Mouse (Mus musculus): ENCODE measurements around the gene Bcl2. TPM values are rescaled to one million over a fixed set of nuclear protein-coding genes. Genes with fewer than 3 reads are reported as not detected.

Gene Bcl2
- total and polyA plus RNA-seq, 3 experiments, result 4.5 to 13.6 (median 8.7) TPM

- H3K4me1 ChIP-seq (ENCODE audit: control insufficient read depth in 1 of 2, insufficient read depth in 2 of 2), result peaks cover 20 to 61% of the 10 kb centered on the region in 2 experiments
- H3K36me3 ChIP-seq (replicated peaks in 1 of 2; ENCODE audit: control insufficient read depth in 1 of 2, insufficient read depth in 1 of 2, low read length in 1 of 2), result no peaks in the 10 kb centered on the region
- H3K27me3 ChIP-seq (replicated peaks), result no peaks in the 10 kb centered on the region
- H3K4me3 ChIP-seq (replicated peaks in 1 of 3; ENCODE audit: low read depth in 2 of 3, low read length in 2 of 3, poor library complexity in 1 of 3), result no peak overlapping the region
- peak overlapping the region; percentile 26; the same call in 1 of the 2 replicates for H3K4me2 ChIP-seq (ENCODE audit: insufficient read depth, low read depth, poor library complexity, severe bottlenecking)
- H3K9me3 ChIP-seq (replicated peaks; ENCODE audit: low read length), result no peaks in the 10 kb centered on the region
- H3K9ac ChIP-seq (ENCODE audit: insufficient read depth, low read depth), result 0 out of 2 replicates have a peak overlapping the region, but pooled peaks have one; percentile 9
- in situ Hi-C loops (cut with MboI; ENCODE audit: low pct_ligation_motif_present, low pct_unique_long_range_greater_than_20kb, low sequenced_read_pairs), result no loop called here
- H3K79me2 ChIP-seq (replicated peaks; ENCODE audit: control insufficient read depth, extremely low read depth, insufficient read depth, poor library complexity, severe bottlenecking), result peaks cover 3% of the 10 kb centered on the region; the same call in 1 of the 2 replicates
- peak; percentile 28 for DNase-seq (ENCODE audit: extremely low read depth)
- peak overlapping the region; percentile 43; the same call in 1 of the 2 replicates for H3K27ac ChIP-seq (ENCODE audit: insufficient read depth, low read depth)
- TF ChIP-seq MAX (IDR thresholded peaks at IDR 0.05; ENCODE audit: low read length) (no peak), MEF2A (IDR thresholded peaks at IDR 0.05; ENCODE audit: borderline replicate concordance, low read depth, low read length) (peak; percentile 60; the same call in 1 of the 2 replicates), ZNF384 (IDR thresholded peaks at IDR 0.05; ENCODE audit: low read depth, low read length) (peak; percentile 92), JUND (conservative IDR thresholded peaks at IDR 0.05; ENCODE audit: low read depth, low read length) (peak; percentile 96), ETS1 (conservative IDR thresholded peaks at IDR 0.05; ENCODE audit: low read depth, low read length) (peak; percentile 93), JUN (IDR thresholded peaks at IDR 0.05; ENCODE audit: insufficient read depth, low read depth, low read length) (peak; percentile 88), EP300 (IDR thresholded peaks at IDR 0.05; ENCODE audit: low read length) (peak; percentile 93), SIN3A (IDR thresholded peaks at IDR 0.05; ENCODE audit: low read length) (no peak), BHLHE40 (IDR thresholded peaks at IDR 0.05; ENCODE audit: low read depth, low read length) (peak; percentile 53)
- dilution Hi-C loops (cut with MboI; ENCODE audit: extremely low pct_ligation_motif_present, extremely low pct_unique_long_range_greater_than_20kb, low sequenced_read_pairs), result no loop called here
Observed at GRCm38 (mm10) chr1:106647336-106647735, 66.7 kb downstream of the Bcl2 start.

- Histone ChIP-seq H3K4me2 (ENCODE audit: insufficient read depth, low read depth, poor library complexity, severe bottlenecking) (no peak overlapping the region), H3K9ac (ENCODE audit: insufficient read depth, low read depth) (no peak overlapping the region), H3K9me3 (replicated peaks; ENCODE audit: low read length) (no peaks in the 10 kb centered on the region), H3K27me3 (replicated peaks) (no peaks in the 10 kb centered on the region), H3K4me3 (replicated peaks in 1 of 3; ENCODE audit: low read depth in 2 of 3, low read length in 2 of 3, poor library complexity in 1 of 3) (no peak overlapping the region), H3K27ac (ENCODE audit: insufficient read depth, low read depth) (no peak overlapping the region), H3K79me2 (replicated peaks; ENCODE audit: control insufficient read depth, extremely low read depth, insufficient read depth, poor library complexity, severe bottlenecking) (no peaks in the 10 kb centered on the region; the same call in 1 of the 2 replicates), H3K36me3 (replicated peaks in 1 of 2; ENCODE audit: control insufficient read depth in 1 of 2, insufficient read depth in 1 of 2, low read length in 1 of 2) (no peaks in the 10 kb centered on the region), H3K4me1 (ENCODE audit: control insufficient read depth in 1 of 2, insufficient read depth in 2 of 2) (peaks cover 11 to 35% of the 10 kb centered on the region in 2 experiments)
- DNase-seq (ENCODE audit: extremely low read depth), result no peak
- dilution Hi-C loops (cut with MboI; ENCODE audit: extremely low pct_ligation_motif_present, extremely low pct_unique_long_range_greater_than_20kb, low sequenced_read_pairs) (no loop called here), in situ Hi-C loops (cut with MboI; ENCODE audit: low pct_ligation_motif_present, low pct_unique_long_range_greater_than_20kb, low sequenced_read_pairs) (no loop called here)
- TF ChIP-seq NRF1 (IDR thresholded peaks at IDR 0.05; ENCODE audit: low read depth, low read length) (no peak), MAZ (IDR thresholded peaks at IDR 0.05; ENCODE audit: low read depth, low read length) (no peak)
Observed at GRCm38 (mm10) chr1:106644566-106644965, 69.5 kb downstream of the Bcl2 start.

- TF ChIP-seq MAFK (IDR thresholded peaks at IDR 0.05; ENCODE audit: insufficient replicate concordance, low read length) (no peak), HCFC1 (IDR thresholded peaks at IDR 0.05; ENCODE audit: low read depth, low read length) (no peak), ZNF384 (IDR thresholded peaks at IDR 0.05; ENCODE audit: low read depth, low read length) (no peak), POLR2AphosphoS2 (IDR thresholded peaks at IDR 0.05; ENCODE audit: low read depth, low read length) (no peak), E2F4 (IDR thresholded peaks at IDR 0.05; ENCODE audit: insufficient replicate concordance, low read depth, low read length) (no peak), CHD2 (IDR thresholded peaks at IDR 0.05; ENCODE audit: low read length) (no peak), GABPA (IDR thresholded peaks at IDR 0.05; ENCODE audit: insufficient replicate concordance, low read depth, low read length) (no peak), JUN (IDR thresholded peaks at IDR 0.05; ENCODE audit: insufficient read depth, low read depth, low read length) (no peak), MAZ (IDR thresholded peaks at IDR 0.05; ENCODE audit: low read depth, low read length) (no peak), IRF4 (IDR thresholded peaks at IDR 0.05; ENCODE audit: low read depth, low read length) (no peak), UBTF (IDR thresholded peaks at IDR 0.05; ENCODE audit: low read depth, low read length) (no peak), ZMIZ1 (IDR thresholded peaks at IDR 0.05; ENCODE audit: low read depth, low read length) (no peak), MYC (IDR thresholded peaks at IDR 0.05; ENCODE audit: low read depth, low read length) (no peak)
- no peak for DNase-seq (ENCODE audit: extremely low read depth)
- in situ Hi-C loops (cut with MboI; ENCODE audit: low pct_ligation_motif_present, low pct_unique_long_range_greater_than_20kb, low sequenced_read_pairs), result no loop called here
- Histone ChIP-seq H3K9me3 (replicated peaks; ENCODE audit: low read length) (no peaks in the 10 kb centered on the region), H3K79me2 (replicated peaks; ENCODE audit: control insufficient read depth, extremely low read depth, insufficient read depth, poor library complexity, severe bottlenecking) (no peaks in the 10 kb centered on the region), H3K36me3 (replicated peaks in 1 of 2; ENCODE audit: control insufficient read depth in 1 of 2, insufficient read depth in 1 of 2, low read length in 1 of 2) (no peaks in the 10 kb centered on the region), H3K4me3 (replicated peaks in 1 of 3; ENCODE audit: low read depth in 2 of 3, low read length in 2 of 3, poor library complexity in 1 of 3) (no peak overlapping the region), H3K9ac (ENCODE audit: insufficient read depth, low read depth) (no peak overlapping the region), H3K4me2 (ENCODE audit: insufficient read depth, low read depth, poor library complexity, severe bottlenecking) (no peak overlapping the region), H3K27me3 (replicated peaks) (no peaks in the 10 kb centered on the region), H3K27ac (ENCODE audit: insufficient read depth, low read depth) (no peak overlapping the region), H3K4me1 (ENCODE audit: control insufficient read depth in 1 of 2, insufficient read depth in 2 of 2) (peaks cover 8 to 30% of the 10 kb centered on the region in 2 experiments)
- dilution Hi-C loops (cut with MboI; ENCODE audit: extremely low pct_ligation_motif_present, extremely low pct_unique_long_range_greater_than_20kb, low sequenced_read_pairs), result no loop called here
Observed at GRCm38 (mm10) chr1:106643527-106643926, 70.5 kb downstream of the Bcl2 start.
